Mouse (Mus musculus) thymus, adult 2 months (tissue): ENCODE data around the gene Cyb561a3.

Source experiments
- CTCF ChIP-seq: fragments of 200-500 bp; IDR thresholded peaks from 2 replicates; pipeline ENCODE4 v1.5.1; 2012; ENCODE audit warnings: mild to moderate bottlenecking, control low read depth, low read length, moderate library complexity, borderline replicate concordance; ENCODE audit not compliant: control insufficient read depth, poor library complexity, insufficient read depth; ENCODE audit errors: extremely low read depth
- POLR2A ChIP-seq: fragments of 200-500 bp; IDR thresholded peaks from 2 replicates; pipeline ENCODE4 v1.6.1; 2012; ENCODE audit warnings: mild to moderate bottlenecking, low read length, control low read depth, moderate library complexity; ENCODE audit not compliant: control insufficient read depth, poor library complexity, insufficient read depth; ENCODE audit errors: extremely low read depth

GRCm38 (mm10) chr19:10539454-10539853, 37.5 kb upstream of the Cyb561a3 start:
- TF ChIP-seq POLR2A (no peak), CTCF (no peak)
